Mouse (Mus musculus): ENCODE data around the gene Olfr1360.

GRCm38 (mm10) chr13:21722373-21722925, 45.2 kb upstream of the Olfr1360 start:
- no peak for TF ChIP-seq EP300 (IDR thresholded peaks at IDR 0.05; ENCODE audit: low read depth)
- no peak for TF ChIP-seq CTCF (IDR thresholded peaks at IDR 0.05; ENCODE audit: low read depth)

Measured in heart, postnatal 0 days (tissue).